Mouse (Mus musculus) G1E (cell line): Measurements from ENCODE around the gene Lima1. TPM values are rescaled to one million over a fixed set of nuclear protein-coding genes. Genes with fewer than 3 reads are reported as not detected.

ENCODE experiments used
- ATAC-seq: 2 replicates; pipeline ENCODE4 v1.8.0; 2016; ENCODE audit warnings: mild to moderate bottlenecking; ENCODE audit not compliant: insufficient number of reproducible peaks, poor library complexity, low FRiP score, severe bottlenecking; ENCODE audit errors: extremely low read depth
- DNase-seq: peaks from one replicate; pipeline ENCODE4 v3.0.0; 2012; ENCODE audit warnings: low spot score
- H3K27me3 ChIP-seq: 2 replicates; pipeline ENCODE4 v1.6.1; 2012; ENCODE audit warnings: mild to moderate bottlenecking, low read length, inconsistent platforms; ENCODE audit not compliant: insufficient read depth
- H3K36me3 ChIP-seq: replicated peaks from 2 replicates; pipeline ENCODE3; 2012; ENCODE audit warnings: mild to moderate bottlenecking, inconsistent platforms
- H3K4me1 ChIP-seq: 2 replicates; pipeline ENCODE4 v1.6.1; 2012; ENCODE audit warnings: low read depth, low read length, inconsistent platforms, mixed read lengths; ENCODE audit not compliant: insufficient read depth
- H3K4me3 ChIP-seq: 2 replicates; pipeline ENCODE4 v1.5.1; 2012; ENCODE audit warnings: low read depth, mild to moderate bottlenecking, inconsistent platforms, low read length, moderate library complexity, mixed read lengths
- H3K9me3 ChIP-seq: replicated peaks from 2 replicates; pipeline ENCODE4 v1.6.1; 2012; ENCODE audit warnings: inconsistent platforms
- CTCF ChIP-seq: IDR thresholded peaks from 2 replicates; pipeline ENCODE4 v1.5.1; 2012; ENCODE audit warnings: low read depth, low read length, inconsistent platforms, mixed read lengths
- GATA1 ChIP-seq: IDR thresholded peaks from 2 replicates; pipeline ENCODE4 v1.6.1; 2012; ENCODE audit warnings: borderline replicate concordance, low read length, inconsistent platforms, mixed read lengths
- GATA2 ChIP-seq: IDR thresholded peaks from 2 replicates; pipeline ENCODE4 v1.6.1; 2012; ENCODE audit warnings: low read depth, low read length, inconsistent platforms, borderline replicate concordance
- POLR2AphosphoS5 ChIP-seq: IDR thresholded peaks from 2 replicates; pipeline ENCODE4 v1.6.1; 2012; ENCODE audit warnings: low read depth, low read length, inconsistent platforms; ENCODE audit not compliant: insufficient replicate concordance
- TAL1 ChIP-seq: conservative IDR thresholded peaks from 2 replicates; pipeline ENCODE4 v1.6.1; 2012; ENCODE audit warnings: low read depth, low read length, inconsistent platforms, mixed read lengths
- polyA plus RNA-seq: library from polyadenylated mRNA; stranded (reverse); fragments of >175 nt; gene quantifications from 2 replicates; pipeline ENCODE4 v1.2.3, GENCODE M21; 2012
- total RNA-seq, 2 experiments: library from RNA; stranded (forward) in 1 of 2; stranded (reverse) in 1 of 2; fragments of 200-1000 nt in 1 of 2; fragments of >200 nt in 1 of 2; fragmentation: Nextera tagmentation in 1 of 2; gene quantifications; 2 replicates each; pipeline ENCODE4 v1.2.3; 2014 to 2017

The Lima1 gene
- total and polyA plus RNA-seq, 3 experiments: 0.01 to 0.87 TPM; not detected in 1

DNA sequence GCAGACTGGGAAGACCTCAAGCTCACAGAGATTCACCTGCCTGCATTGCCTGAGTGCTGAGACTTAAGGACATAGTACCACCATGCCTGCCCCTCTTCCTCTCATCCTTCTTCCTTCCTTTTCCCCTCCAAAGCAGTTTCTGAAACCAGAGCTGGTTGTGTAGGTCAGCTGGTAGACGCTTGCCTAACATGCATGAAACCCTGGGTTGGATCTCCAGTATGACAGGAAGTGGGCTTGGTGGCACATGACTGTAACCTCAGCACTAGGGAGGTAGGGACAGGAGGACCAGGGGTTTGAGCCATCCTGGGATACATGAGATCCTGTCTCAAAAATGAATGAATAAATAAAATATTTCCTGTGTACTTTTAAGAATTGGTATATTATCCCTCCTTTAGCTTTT is 32.3 kb upstream of the Lima1 start:
- Histone ChIP-seq H3K4me3 (no peak overlapping the region), H3K36me3 (no peaks in the 10 kb centered on the region), H3K27me3 (peaks cover 12% of the 10 kb centered on the region; the same call in 1 of the 2 replicates), H3K9me3 (no peaks in the 10 kb centered on the region), H3K4me1 (no peaks in the 10 kb centered on the region)
- ATAC-seq: no peak
- no peak for DNase-seq
- TF ChIP-seq POLR2AphosphoS5: no peak
- TF ChIP-seq CTCF: no peak
- TF ChIP-seq GATA2: no peak
- no peak for TF ChIP-seq TAL1
- TF ChIP-seq GATA1: no peak

DNA sequence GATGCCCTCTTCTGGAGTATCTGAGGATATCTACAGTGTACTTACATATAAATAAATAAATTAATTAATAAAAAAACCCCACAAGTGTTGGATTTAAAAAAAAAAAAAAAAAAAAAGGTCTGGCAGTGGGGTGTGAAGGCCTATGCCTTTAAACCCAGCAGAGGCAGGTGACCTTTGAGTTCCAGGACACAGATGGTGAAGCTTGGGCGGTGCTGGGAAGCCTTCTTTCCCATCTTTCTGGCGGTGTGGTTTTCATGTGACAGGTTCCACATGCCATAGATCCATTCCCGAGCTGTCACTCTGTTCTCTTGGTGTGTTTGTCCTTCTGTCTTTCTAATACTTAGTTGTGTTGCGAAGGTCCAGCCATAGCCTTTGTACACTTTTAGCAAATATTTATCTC is 31.8 kb upstream of the Lima1 start:
- DNase-seq (no peak), ATAC-seq (no peak)
- Histone ChIP-seq H3K4me3 (no peak overlapping the region), H3K4me1 (no peaks in the 10 kb centered on the region), H3K9me3 (no peaks in the 10 kb centered on the region), H3K36me3 (no peaks in the 10 kb centered on the region), H3K27me3 (peaks cover 12% of the 10 kb centered on the region; the same call in 1 of the 2 replicates)
- no peak for TF ChIP-seq CTCF
- TF ChIP-seq POLR2AphosphoS5: no peak
- TF ChIP-seq GATA1: no peak
- no peak for TF ChIP-seq GATA2
- no peak for TF ChIP-seq TAL1

DNA sequence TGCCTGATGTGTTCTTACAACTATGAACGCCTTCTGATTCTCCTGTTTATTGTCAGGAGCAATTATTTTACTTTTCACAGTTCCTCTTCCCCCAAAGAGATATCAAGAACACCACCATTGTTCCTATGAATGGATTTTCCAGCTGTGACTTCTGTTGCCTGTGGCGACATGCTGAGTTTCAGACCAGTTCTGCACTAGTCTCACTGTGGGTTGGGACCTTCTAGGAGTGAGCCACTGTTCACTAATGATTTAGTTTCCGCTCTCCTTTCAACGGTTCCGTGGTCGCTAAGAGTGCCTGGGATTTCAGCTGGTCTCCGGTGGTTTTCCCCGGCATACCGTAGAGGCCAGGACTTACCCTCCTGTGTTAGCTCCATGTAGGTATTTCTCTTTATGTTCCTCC is 29.6 kb upstream of the Lima1 start:
- no peak for TF ChIP-seq TAL1
- no peak for TF ChIP-seq POLR2AphosphoS5
- TF ChIP-seq GATA2: no peak
- no peak for TF ChIP-seq CTCF
- no peak for TF ChIP-seq GATA1
- Histone ChIP-seq H3K9me3 (no peaks in the 10 kb centered on the region), H3K36me3 (no peaks in the 10 kb centered on the region), H3K4me1 (no peaks in the 10 kb centered on the region), H3K4me3 (no peak overlapping the region), H3K27me3 (peaks cover 15% of the 10 kb centered on the region)
- ATAC-seq: no peak
- no peak for DNase-seq

DNA sequence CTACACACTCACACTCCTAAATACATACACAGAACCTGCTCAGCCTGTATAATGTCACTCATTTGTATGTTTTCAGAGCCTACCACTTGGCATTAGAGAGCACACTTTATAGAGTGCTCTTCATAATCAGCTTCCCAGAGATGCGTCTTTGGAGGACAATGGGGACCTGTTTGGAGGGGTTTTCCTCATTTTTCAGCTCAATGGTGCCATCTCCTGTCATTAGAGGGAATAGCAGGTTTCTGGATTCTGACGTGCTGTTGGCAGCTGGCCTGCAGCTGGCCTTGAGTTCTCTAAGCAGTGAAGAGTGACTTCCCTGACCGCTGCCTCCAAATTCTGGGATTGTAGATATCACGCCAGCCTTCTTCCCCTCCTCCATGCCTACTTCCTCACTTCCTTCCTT is 29.1 kb upstream of the Lima1 start:
- Histone ChIP-seq H3K9me3 (no peaks in the 10 kb centered on the region), H3K27me3 (peaks cover 15% of the 10 kb centered on the region), H3K4me3 (no peak overlapping the region), H3K36me3 (no peaks in the 10 kb centered on the region), H3K4me1 (no peaks in the 10 kb centered on the region)
- DNase-seq (peak; percentile 36), ATAC-seq (no peak)
- peak; percentile 36; the same call in 1 of the 2 replicates for TF ChIP-seq CTCF
- no peak for TF ChIP-seq POLR2AphosphoS5

DNA sequence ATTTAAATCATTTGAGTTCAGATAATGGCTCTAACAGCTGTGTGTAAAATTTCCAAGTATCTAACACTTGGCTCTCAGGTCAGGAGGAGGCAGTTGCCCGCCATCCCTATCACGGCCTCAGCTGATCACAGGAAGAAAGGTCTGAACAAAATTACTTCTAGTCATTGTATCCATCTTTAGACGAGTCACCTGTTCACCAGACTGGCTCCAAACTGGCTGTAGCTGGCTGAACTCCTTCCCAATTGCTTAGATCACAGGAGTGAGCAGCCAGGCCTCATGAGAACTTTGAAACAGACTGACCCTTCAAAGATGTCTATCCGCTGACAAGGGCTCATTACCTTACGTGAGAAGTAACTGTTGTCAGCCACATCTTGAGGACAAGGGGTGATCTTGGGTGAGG is 28.0 kb upstream of the Lima1 start:
- Histone ChIP-seq H3K4me3 (no peak overlapping the region), H3K36me3 (no peaks in the 10 kb centered on the region), H3K27me3 (peaks cover 11% of the 10 kb centered on the region), H3K9me3 (no peaks in the 10 kb centered on the region), H3K4me1 (no peaks in the 10 kb centered on the region)
- TF ChIP-seq GATA2: no peak
- TF ChIP-seq CTCF: no peak
- no peak for TF ChIP-seq GATA1
- no peak for TF ChIP-seq TAL1
- DNase-seq (no peak), ATAC-seq (no peak)

DNA sequence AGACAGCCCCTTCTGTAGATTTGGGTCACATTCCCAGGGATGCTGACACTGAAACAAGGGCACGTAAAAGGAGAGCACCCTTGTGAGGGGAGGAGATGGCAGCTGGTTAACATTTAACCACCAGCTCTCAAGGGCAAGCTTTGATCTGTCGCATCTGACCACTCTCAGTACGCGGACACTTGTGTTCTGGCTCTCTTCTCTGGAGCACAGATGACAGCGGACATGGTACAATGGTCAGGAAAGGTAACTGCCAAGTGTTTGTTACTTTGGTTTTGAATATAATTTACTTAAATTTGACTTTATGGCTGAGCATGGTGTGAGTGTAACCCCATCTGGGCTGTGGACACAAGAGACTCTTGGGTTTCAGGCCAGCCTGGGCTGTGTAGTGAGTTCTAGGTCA is 27.5 kb upstream of the Lima1 start:
- TF ChIP-seq POLR2AphosphoS5: no peak
- no peaks in the 10 kb centered on the region for H3K4me1 ChIP-seq
- no peaks in the 10 kb centered on the region for H3K9me3 ChIP-seq
- H3K36me3 ChIP-seq: no peaks in the 10 kb centered on the region
- H3K4me3 ChIP-seq: no peak overlapping the region
- H3K27me3 ChIP-seq: peaks cover 8% of the 10 kb centered on the region
- ATAC-seq (no peak), DNase-seq (no peak)

DNA sequence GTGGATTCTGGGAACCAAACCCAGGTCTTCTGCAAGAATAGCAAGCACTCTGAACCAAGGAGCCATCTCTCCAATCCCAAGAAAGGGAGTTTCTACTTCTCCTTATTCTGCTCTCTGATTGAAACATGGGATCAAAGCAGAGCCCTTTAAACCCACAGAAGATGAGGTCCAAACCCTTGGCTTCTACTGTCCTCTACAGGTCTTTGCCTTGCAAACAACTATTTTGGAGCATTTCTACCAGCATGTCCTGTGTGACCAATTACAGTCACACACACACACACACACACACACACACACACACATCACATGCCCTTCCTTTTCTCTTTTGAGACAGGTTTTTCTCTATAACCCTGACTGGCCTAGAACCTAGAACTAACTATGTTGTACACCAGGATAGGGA is 21.4 kb upstream of the Lima1 start:
- ATAC-seq (no peak), DNase-seq (no peak)
- H3K27me3 ChIP-seq: peaks cover 3% of the 10 kb centered on the region
- no peaks in the 10 kb centered on the region for H3K9me3 ChIP-seq
- H3K4me3 ChIP-seq: no peak overlapping the region
- no peaks in the 10 kb centered on the region for H3K36me3 ChIP-seq
- TF ChIP-seq GATA1: no peak
- no peak for TF ChIP-seq GATA2
- no peak for TF ChIP-seq TAL1
- no peak for TF ChIP-seq POLR2AphosphoS5
- no peak for TF ChIP-seq CTCF
- no peaks in the 10 kb centered on the region for H3K4me1 ChIP-seq
